Mouse (Mus musculus) limb, embryonic 11.5 days (tissue): Measurements from ENCODE around the gene Fgfbp1. TPM values are rescaled to one million over a fixed set of nuclear protein-coding genes. Genes with fewer than 3 reads are reported as not detected.

ENCODE experiments used
- ATAC-seq: fragments of 200-750 bp; cut with Nextera tagmentation; 2 replicates; pipeline ENCODE4 v1.8.0; 2017; ENCODE audit warnings: low read depth; ENCODE audit not compliant: insufficient number of reproducible peaks, low FRiP score, low TSS enrichment
- DNase-seq: peaks from one replicate; pipeline ENCODE4 v3.0.0-alpha.2; 2015; ENCODE audit warnings: low spot score
- H3K27ac ChIP-seq: fragments of 300-500 bp; sonication (generic); replicated peaks from 2 replicates; pipeline ENCODE4 v1.5.1; 2014; ENCODE audit warnings: low read depth, mild to moderate bottlenecking, low read length
- H3K27me3 ChIP-seq: fragments of 300-500 bp; sonication (generic); 2 replicates; pipeline ENCODE4 v1.6.1; 2014; ENCODE audit warnings: mild to moderate bottlenecking, low read length, mixed read lengths; ENCODE audit not compliant: control insufficient read depth, insufficient read depth
- H3K36me3 ChIP-seq: fragments of 300-500 bp; sonication (generic); 2 replicates; pipeline ENCODE4 v1.6.1; 2014; ENCODE audit warnings: mild to moderate bottlenecking, low read length, moderate library complexity, mixed read lengths; ENCODE audit not compliant: control insufficient read depth, insufficient read depth
- H3K4me1 ChIP-seq: fragments of 300-500 bp; sonication (generic); 2 replicates; pipeline ENCODE4 v1.6.1; 2014; ENCODE audit warnings: low read length, mixed read lengths; ENCODE audit not compliant: control insufficient read depth, insufficient read depth
- H3K4me2 ChIP-seq: fragments of 300-500 bp; sonication (generic); 2 replicates; pipeline ENCODE4 v1.6.1; 2014; ENCODE audit warnings: low read depth, mild to moderate bottlenecking, moderate library complexity; ENCODE audit not compliant: severe bottlenecking
- H3K4me3 ChIP-seq: fragments of 300-500 bp; sonication (generic); 2 replicates; pipeline ENCODE4 v1.5.1; 2014; ENCODE audit warnings: low read depth, low read length
- H3K9ac ChIP-seq: fragments of 300-500 bp; sonication (generic); 2 replicates; pipeline ENCODE4 v1.6.1; 2014; ENCODE audit warnings: mild to moderate bottlenecking, low read length
- H3K9me3 ChIP-seq: fragments of 300-500 bp; sonication (generic); 2 replicates; pipeline ENCODE4 v1.6.1; 2016; ENCODE audit warnings: low read length; ENCODE audit not compliant: control insufficient read depth
- WGBS: fragments of 180-500 bp; shearing (Covaris S2); extraction: QIAGEN DNeasy Blood & Tissue Kit; methylation state at CpG from one replicate; pipeline ENCODE4 v1.1.7; 2014; 5-methylcytosine and 5-hydroxymethylcytosine counted together
- polyA plus RNA-seq: library from polyadenylated mRNA; unstranded; fragments of >200 nt; fragmentation: Nextera tagmentation; extraction: Ambion mirVana; gene quantifications from 2 replicates; pipeline ENCODE4 v1.2.1, GENCODE M21; 2014

Fgfbp1 gene
- polyA plus RNA-seq, 1 experiment from 2014 or later, result 1.5 TPM

DNA sequence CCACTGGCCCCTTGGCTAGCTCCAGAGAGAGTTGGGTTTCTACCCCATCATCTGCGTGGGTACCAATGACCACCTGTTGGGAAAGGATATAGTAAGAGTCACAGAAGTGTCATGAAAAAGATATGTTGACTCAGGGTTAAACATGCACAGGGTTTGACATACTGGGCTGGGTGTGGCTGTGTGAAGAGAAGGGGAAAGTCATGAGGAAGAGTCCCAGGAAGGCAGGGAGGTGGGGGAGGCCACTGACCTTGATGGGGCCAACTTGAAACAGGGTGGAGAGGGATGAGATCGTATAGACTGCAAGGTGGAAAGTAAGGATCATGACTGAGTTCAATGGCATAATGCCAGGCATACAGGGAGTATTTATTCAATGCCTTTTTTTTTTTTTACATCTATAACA, 1.2 kb downstream of the Fgfbp1 start:
- WGBS, result 72% methylated on average over 2 of the region's 2 CpGs
- no peaks in the 10 kb centered on the region for H3K27me3 ChIP-seq

DNA sequence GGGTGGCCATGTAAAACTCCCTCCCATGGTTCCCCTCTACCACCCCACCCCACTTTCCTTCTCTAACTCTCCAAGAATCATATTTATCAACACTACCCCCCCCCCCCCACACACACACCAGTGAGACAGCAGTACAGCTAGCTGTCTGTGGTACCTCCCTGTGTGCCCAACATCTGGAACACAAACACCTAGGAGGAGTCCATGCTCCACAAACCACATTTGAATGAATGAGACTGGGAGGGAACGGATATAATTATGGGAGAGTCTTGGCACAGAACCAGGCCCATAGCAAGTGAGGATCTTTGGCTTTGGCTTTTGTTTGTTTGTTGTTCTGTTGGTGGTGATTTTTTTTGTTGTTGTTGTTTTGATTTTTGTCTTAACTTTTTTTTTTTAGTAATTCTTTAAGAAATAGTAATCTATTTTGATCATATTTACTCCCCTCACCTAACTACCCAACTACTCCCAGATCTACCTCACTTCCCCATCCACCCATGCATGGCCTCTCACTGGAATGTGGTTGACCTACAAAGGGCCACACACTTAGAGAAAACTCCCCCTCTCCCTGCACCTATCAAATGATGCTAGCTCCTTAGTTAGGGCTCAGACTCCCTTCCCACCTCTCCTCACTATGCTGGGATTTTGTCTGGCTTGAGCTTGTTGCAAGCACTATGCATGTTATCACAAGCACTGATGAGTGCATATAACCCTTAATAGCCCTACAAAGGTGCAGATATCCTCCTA, 4.6 kb downstream of the Fgfbp1 start:
- ATAC-seq (no peak), DNase-seq (no peak)
- Histone ChIP-seq H3K9ac (no peak overlapping the region), H3K27me3 (no peaks in the 10 kb centered on the region), H3K4me2 (no peak overlapping the region), H3K27ac (no peak overlapping the region), H3K4me1 (peaks cover 3% of the 10 kb centered on the region; the same call in 1 of the 2 replicates), H3K4me3 (no peak overlapping the region), H3K36me3 (no peaks in the 10 kb centered on the region), H3K9me3 (no peaks in the 10 kb centered on the region)
- 79% methylated on average over 1 of the region's 1 CpGs for whole genome bisulfite sequencing

More for the DNA sequence above, 1.2 kb downstream of the Fgfbp1 start:
- no peaks in the 10 kb centered on the region for H3K9me3 ChIP-seq
- H3K4me1 ChIP-seq, result peaks cover 3% of the 10 kb centered on the region; the same call in 1 of the 2 replicates
- H3K4me2 ChIP-seq, result no peak overlapping the region
- ATAC-seq (no peak), DNase-seq (no peak)
- no peak overlapping the region for H3K4me3 ChIP-seq
- no peak overlapping the region for H3K9ac ChIP-seq
- H3K36me3 ChIP-seq, result no peaks in the 10 kb centered on the region
- no peak overlapping the region for H3K27ac ChIP-seq

DNA sequence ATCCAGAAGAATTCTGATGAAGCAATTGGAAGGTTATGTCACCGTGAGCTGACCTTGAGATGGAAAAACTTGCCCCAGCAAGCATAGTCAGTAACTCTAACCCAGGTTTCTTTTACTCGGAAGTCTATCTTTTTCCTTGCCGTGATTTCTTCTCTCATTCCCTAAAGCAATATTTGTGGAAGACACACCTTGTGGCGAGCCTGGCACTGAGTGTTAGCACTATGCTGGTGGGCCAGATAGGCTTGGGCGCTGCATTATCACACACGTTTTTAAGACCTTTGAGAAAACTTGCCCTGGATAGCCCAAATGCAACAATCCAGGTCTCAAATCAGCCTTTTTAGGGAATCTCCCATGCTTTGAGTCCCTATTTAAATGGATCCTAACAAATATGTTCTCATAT, 7.4 kb downstream of the Fgfbp1 start:
- Histone ChIP-seq H3K4me3 (no peak overlapping the region), H3K9me3 (no peaks in the 10 kb centered on the region), H3K4me2 (no peak overlapping the region), H3K27ac (no peak overlapping the region), H3K27me3 (no peaks in the 10 kb centered on the region), H3K36me3 (no peaks in the 10 kb centered on the region), H3K9ac (no peak overlapping the region), H3K4me1 (no peaks in the 10 kb centered on the region)
- DNase-seq, result no peak
- ATAC-seq, result no peak
- WGBS, result 85% methylated on average over 6 of the region's 6 CpGs

DNA sequence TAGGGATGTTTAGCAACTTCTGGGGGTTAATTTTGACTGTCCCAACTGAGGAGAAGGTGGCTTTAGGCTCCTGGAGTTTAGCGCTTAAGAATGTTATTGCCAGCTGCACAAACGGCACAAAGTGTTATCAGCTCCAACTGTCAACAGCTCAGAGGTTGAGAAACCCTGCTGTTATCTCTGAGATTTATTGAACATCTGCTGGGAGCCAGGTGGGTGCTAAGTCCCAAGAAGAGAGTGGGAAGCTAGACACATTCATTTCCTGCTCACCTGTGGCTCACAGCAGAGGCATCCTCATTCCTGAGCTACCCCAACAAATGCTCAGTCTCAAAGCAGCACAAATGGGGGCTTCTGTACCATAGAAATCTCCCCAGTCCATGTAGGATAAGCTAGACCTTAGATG, 10.4 kb downstream of the Fgfbp1 start:
- 59% methylated on average over 2 of the region's 2 CpGs for WGBS
- H3K9me3 ChIP-seq, result no peaks in the 10 kb centered on the region

DNA sequence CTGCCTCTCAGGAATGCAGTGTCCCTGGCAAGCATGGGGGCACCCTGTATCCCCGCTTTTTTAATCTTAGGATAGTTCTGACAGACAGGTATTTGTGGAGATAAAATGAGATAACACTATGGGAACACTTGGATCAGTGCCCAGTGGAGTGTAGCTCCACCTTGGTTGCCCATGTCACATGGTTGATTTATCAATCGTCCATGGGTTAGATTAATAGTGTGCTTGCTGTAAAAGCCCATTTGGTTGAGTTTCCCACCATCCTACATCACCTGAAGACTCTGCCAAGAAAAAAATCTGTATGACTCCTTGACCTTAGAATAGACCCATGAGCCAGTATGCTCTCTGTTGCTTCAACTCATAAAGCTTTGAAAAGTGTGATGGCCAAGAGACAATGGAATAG, 11.0 kb downstream of the Fgfbp1 start:
- Histone ChIP-seq H3K4me3 (no peak overlapping the region), H3K36me3 (no peaks in the 10 kb centered on the region), H3K4me1 (no peaks in the 10 kb centered on the region), H3K27ac (no peak overlapping the region), H3K9ac (no peak overlapping the region), H3K4me2 (no peak overlapping the region), H3K9me3 (no peaks in the 10 kb centered on the region), H3K27me3 (no peaks in the 10 kb centered on the region)
- DNase-seq, result no peak
- no peak for ATAC-seq
- 86% methylated on average over 2 of the region's 2 CpGs for WGBS

More for the DNA sequence above, 10.4 kb downstream of the Fgfbp1 start:
- Histone ChIP-seq H3K4me1 (no peaks in the 10 kb centered on the region), H3K4me2 (no peak overlapping the region), H3K4me3 (no peak overlapping the region), H3K9ac (no peak overlapping the region), H3K27me3 (no peaks in the 10 kb centered on the region), H3K27ac (no peak overlapping the region), H3K36me3 (no peaks in the 10 kb centered on the region)
- ATAC-seq, result no peak
- DNase-seq, result no peak

DNA sequence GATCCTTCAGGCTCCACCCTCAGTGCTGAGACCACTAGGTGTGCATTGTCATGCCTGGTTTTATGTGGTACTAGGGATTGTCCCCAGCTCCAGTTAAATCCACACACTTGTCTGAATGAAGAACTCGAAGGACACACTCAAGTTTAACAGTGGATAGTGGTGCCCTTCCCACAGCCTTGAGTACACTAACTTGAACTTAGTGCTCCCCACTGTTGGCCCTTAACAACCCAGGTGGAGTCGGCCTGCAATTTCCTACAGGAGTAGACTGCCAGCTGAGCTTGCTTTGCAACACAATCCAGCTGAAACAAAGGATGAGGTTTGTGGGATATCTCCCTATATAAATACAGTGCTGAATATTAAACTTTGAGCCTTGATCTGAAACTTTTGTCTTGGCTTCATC, 12.9 kb downstream of the Fgfbp1 start:
- no peaks in the 10 kb centered on the region for H3K27me3 ChIP-seq
- WGBS, result 67% methylated on average over 2 of the region's 2 CpGs
- H3K9ac ChIP-seq, result no peak overlapping the region
- H3K4me1 ChIP-seq, result no peaks in the 10 kb centered on the region
- no peaks in the 10 kb centered on the region for H3K9me3 ChIP-seq
- no peaks in the 10 kb centered on the region for H3K36me3 ChIP-seq
- no peak overlapping the region for H3K4me2 ChIP-seq
- no peak overlapping the region for H3K4me3 ChIP-seq
- no peak overlapping the region for H3K27ac ChIP-seq
- no peak for ATAC-seq
- no peak for DNase-seq

DNA sequence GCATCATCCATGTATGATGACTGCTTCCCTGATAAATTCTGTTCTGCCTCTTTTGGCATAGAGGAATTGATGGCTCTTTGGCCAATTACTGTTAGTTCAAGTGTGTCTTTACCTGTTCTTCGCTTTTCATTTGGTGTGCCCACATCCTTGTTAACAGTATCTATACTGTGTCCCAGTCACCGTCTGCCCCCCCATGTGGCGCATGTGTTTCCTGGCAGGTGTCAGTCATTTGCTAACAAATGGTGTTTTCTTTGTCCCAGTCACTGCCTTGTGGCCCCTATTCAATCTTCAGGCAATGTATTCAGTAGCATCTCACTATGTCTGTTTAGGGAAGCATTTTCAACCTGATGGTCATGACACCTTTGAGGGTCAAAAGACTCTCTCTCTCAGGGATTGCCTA, 20.5 kb downstream of the Fgfbp1 start:
- H3K9ac ChIP-seq, result no peak overlapping the region
- H3K27ac ChIP-seq, result no peak overlapping the region
- H3K4me3 ChIP-seq, result no peak overlapping the region
- no peaks in the 10 kb centered on the region for H3K4me1 ChIP-seq
- no peaks in the 10 kb centered on the region for H3K27me3 ChIP-seq
- no peaks in the 10 kb centered on the region for H3K9me3 ChIP-seq
- no peaks in the 10 kb centered on the region for H3K36me3 ChIP-seq
- WGBS, result 92% methylated on average over 3 of the region's 3 CpGs
- no peak overlapping the region for H3K4me2 ChIP-seq
- ATAC-seq, result no peak
- no peak for DNase-seq

DNA sequence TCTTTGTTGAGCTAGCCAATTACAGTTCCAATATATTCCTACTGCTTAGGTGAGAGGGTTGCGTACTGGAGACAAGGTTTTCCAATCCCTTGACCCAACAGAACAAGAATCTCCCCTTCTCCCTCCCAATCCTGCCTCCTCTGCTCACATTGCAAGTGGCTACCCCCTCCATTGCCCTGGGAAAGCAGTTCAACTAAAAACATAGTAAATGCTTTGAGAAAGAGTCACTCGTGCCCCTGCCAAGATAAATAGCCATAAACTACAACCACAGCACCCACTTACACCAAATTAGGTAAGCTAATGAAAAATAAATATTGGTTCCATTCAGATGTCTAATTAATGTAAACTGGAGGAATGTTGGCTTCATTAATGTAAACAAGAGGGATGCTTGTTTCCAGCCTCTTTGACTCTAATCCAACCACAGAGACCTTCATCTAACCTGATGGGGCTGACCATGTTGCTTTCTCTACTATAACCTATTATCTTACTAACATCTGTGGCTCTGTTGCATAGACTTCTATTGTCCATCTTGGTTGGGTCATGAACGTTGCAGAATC, 21.6 kb downstream of the Fgfbp1 start:
- no peaks in the 10 kb centered on the region for H3K9me3 ChIP-seq
- H3K9ac ChIP-seq, result no peak overlapping the region
- no peak overlapping the region for H3K4me3 ChIP-seq
- H3K27ac ChIP-seq, result no peak overlapping the region
- no peak overlapping the region for H3K4me2 ChIP-seq
- no peaks in the 10 kb centered on the region for H3K36me3 ChIP-seq
- WGBS, result 84% methylated on average over 3 of the region's 3 CpGs
- DNase-seq, result no peak
- H3K27me3 ChIP-seq, result no peaks in the 10 kb centered on the region
- no peaks in the 10 kb centered on the region for H3K4me1 ChIP-seq
- ATAC-seq, result no peak
